In the genomic region with DNA sequence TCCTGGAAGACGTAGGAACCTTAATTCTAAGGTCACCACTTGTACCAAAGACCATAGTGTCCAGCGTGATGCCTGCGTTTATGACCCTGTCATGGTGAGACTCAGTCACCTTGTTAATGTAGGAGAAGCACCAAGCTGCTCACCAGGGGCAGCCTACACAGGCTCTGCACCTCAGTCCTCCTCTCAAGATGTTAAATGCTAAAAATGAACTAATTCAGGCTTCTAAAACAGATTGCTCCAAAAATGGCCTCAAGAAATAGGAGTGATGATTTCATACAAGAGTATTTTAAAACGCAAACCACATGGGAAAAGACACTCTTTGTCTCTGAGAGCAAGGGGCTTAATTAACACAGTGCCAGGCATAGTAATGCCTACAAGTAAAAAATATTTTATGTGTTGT, we compare ENCODE assay signal across 20 mouse cellular contexts.
A peak's percentile ranks its signal among the peaks of the same experiment; 100 is the strongest.
DNase-seq lines count a peak whose midpoint lies in the region; ATAC-seq and TF ChIP-seq lines count a peak whose summit lies in the region.
"Had no signal": no experiment of that assay in that cellular context is flagged by ENCODE, and none has a peak within 500 bp of the region (broad histone marks: within the 10 kb centered on the region; RNA-seq: fewer than 3 reads in every experiment).

No protein-coding gene starts in this region.

- H3K9me3 ChIP-seq in heart, embryonic 12.5 days (replicated peaks): no peaks in the 10 kb centered on the region
- H3K9me3 ChIP-seq: embryonic facial prominence, embryonic 10.5 days; embryonic facial prominence, embryonic 12.5 days; forebrain, embryonic 13.5 days; forebrain, embryonic 15.5 days had no signal

- peaks cover 4% of the 10 kb centered on the region for H3K4me1 ChIP-seq in heart, embryonic 12.5 days (replicated peaks)
- H3K4me1 ChIP-seq in cortical plate, adult 2 months (ENCODE audit: control insufficient read depth, insufficient read depth, low read length): peaks cover 6% of the 10 kb centered on the region
- H3K4me1 ChIP-seq: embryonic facial prominence, embryonic 10.5 days; embryonic facial prominence, embryonic 12.5 days; forebrain, embryonic 13.5 days; forebrain, embryonic 15.5 days had no signal

- no peak for ATAC-seq in heart, embryonic 12.5 days (ENCODE audit: insufficient number of reproducible peaks, low FRiP score)
- no peak for ATAC-seq in megakaryocyte, adult 5-6 weeks (ENCODE audit: poor library complexity, severe bottlenecking)
- ATAC-seq: forebrain, embryonic 13.5 days; forebrain, embryonic 15.5 days; forebrain, postnatal 0 days had no signal

- intact Hi-C loops in left cerebral cortex, adult 2 months (cut with DNase I): loop anchor here (5.0 kb wide), 1 partner anchor 48 kb away; no protein-coding TSS in a partner anchor

- H3K4me2 ChIP-seq in heart, embryonic 12.5 days: no peak overlapping the region
- H3K4me2 ChIP-seq: embryonic facial prominence, embryonic 12.5 days; forebrain, embryonic 13.5 days; forebrain, embryonic 15.5 days had no signal

- no peak overlapping the region for H3K27ac ChIP-seq in heart, embryonic 12.5 days (ENCODE audit: poor library complexity, severe bottlenecking)
- H3K27ac ChIP-seq in left cerebral cortex, adult 2 months: peak overlapping the region; percentile 80
- peak overlapping the region; percentile 75 for H3K27ac ChIP-seq in cortical plate, adult 2 months (ENCODE audit: insufficient read depth, low read length)
- H3K27ac ChIP-seq: embryonic facial prominence, embryonic 10.5 days; embryonic facial prominence, embryonic 12.5 days; forebrain, embryonic 13.5 days; forebrain, embryonic 15.5 days had no signal

- peak; percentile 23 for DNase-seq in heart, adult 11 months
- DNase-seq in left cerebral cortex, adult 2 months (ENCODE audit: extremely low spot score in 1 of 2, low spot score in 2 of 2): no peak
- DNase-seq in left cerebral cortex, adult 18-20 months (ENCODE audit: low spot score in 2 of 2): no peak
- no peak for DNase-seq in cerebellum, adult 11 months
- DNase-seq: adrenal gland, adult 2 months; adrenal gland, postnatal 10 days; adrenal gland, postnatal 25 days; cerebellum, adult 18-20 months; cerebellum, adult 8-10 months; cerebellum, adult 9-11 months; cerebellum, postnatal 14 days; cerebellum, postnatal 36 days; forebrain, postnatal 0 days had no signal

- H3K27me3 ChIP-seq in heart, embryonic 12.5 days (replicated peaks): no peaks in the 10 kb centered on the region
- H3K27me3 ChIP-seq: embryonic facial prominence, embryonic 12.5 days; forebrain, embryonic 13.5 days; forebrain, embryonic 15.5 days had no signal

- 73% methylated on average over 4 of the region's 4 CpGs for WGBS in heart, embryonic 12.5 days

- H3K9ac ChIP-seq in heart, embryonic 12.5 days: no peak overlapping the region
- H3K9ac ChIP-seq: embryonic facial prominence, embryonic 12.5 days; forebrain, embryonic 13.5 days; forebrain, embryonic 15.5 days; forebrain, postnatal 0 days had no signal

- H3K4me3 ChIP-seq in heart, embryonic 12.5 days: no peak overlapping the region
- no peak overlapping the region for H3K4me3 ChIP-seq in left cerebral cortex, adult 2 months
- H3K4me3 ChIP-seq in cortical plate, adult 2 months (ENCODE audit: insufficient read depth, low read length): no peak overlapping the region
- H3K4me3 ChIP-seq: embryonic facial prominence, embryonic 10.5 days; embryonic facial prominence, embryonic 12.5 days; forebrain, embryonic 13.5 days; forebrain, embryonic 15.5 days had no signal

- no peak for TF ChIP-seq POLR2A in cortical plate, adult 2 months (IDR thresholded peaks at IDR 0.05; ENCODE audit: extremely low read depth, insufficient read depth, low read length)

- H3K36me3 ChIP-seq in heart, embryonic 12.5 days: no peaks in the 10 kb centered on the region
- H3K36me3 ChIP-seq: embryonic facial prominence, embryonic 10.5 days; embryonic facial prominence, embryonic 12.5 days; forebrain, embryonic 15.5 days had no signal

- TF ChIP-seq CTCF in left cerebral cortex, adult 2 months (IDR thresholded peaks at IDR 0.05): no peak
- TF ChIP-seq CTCF in cortical plate, adult 2 months (IDR thresholded peaks at IDR 0.05; ENCODE audit: extremely low read depth, insufficient read depth, low read length): no peak
